Mouse (Mus musculus) CH12.LX (cell line): ENCODE data around the gene Il22ra1.

Experiments used
- BHLHE40 ChIP-seq: IDR thresholded peaks from 2 replicates; pipeline ENCODE4 v1.6.1; 2011; ENCODE audit warnings: mild to moderate bottlenecking, low read depth, low read length, improper control_type of control experiment
- CTCF ChIP-seq, 2 experiments: IDR thresholded peaks in 1 of 2; conservative IDR thresholded peaks in 1 of 2; 2 replicates each; pipeline ENCODE4 v1.5.1; 2011 to 2012; ENCODE audit warnings: low read depth in 2 of 2, low read length in 2 of 2, improper control_type of control experiment in 1 of 2, inconsistent platforms in 1 of 2, mild to moderate bottlenecking in 1 of 2, moderate library complexity in 1 of 2
- EP300 ChIP-seq: IDR thresholded peaks from 2 replicates; pipeline ENCODE4 v1.6.1; 2011; ENCODE audit warnings: low read length, improper control_type of control experiment
- JUN ChIP-seq: IDR thresholded peaks from 2 replicates; pipeline ENCODE4 v1.6.1; 2011; ENCODE audit warnings: low read depth, mild to moderate bottlenecking, low read length, improper control_type of control experiment, moderate library complexity; ENCODE audit not compliant: insufficient read depth
- MAFK ChIP-seq: IDR thresholded peaks from 2 replicates; pipeline ENCODE4 v1.6.1; 2011; ENCODE audit warnings: low read length, improper control_type of control experiment; ENCODE audit not compliant: insufficient replicate concordance
- MEF2A ChIP-seq: IDR thresholded peaks from 2 replicates; pipeline ENCODE4 v1.6.1; 2014; ENCODE audit warnings: low read depth, mild to moderate bottlenecking, inconsistent platforms, low read length, improper control_type of control experiment, borderline replicate concordance
- MYC ChIP-seq: IDR thresholded peaks from 2 replicates; pipeline ENCODE4 v1.6.1; 2011; ENCODE audit warnings: low read depth, mild to moderate bottlenecking, improper control_type of control experiment, low read length
- NRF1 ChIP-seq: IDR thresholded peaks from 2 replicates; pipeline ENCODE4 v1.6.1; 2014; ENCODE audit warnings: low read depth, mild to moderate bottlenecking, inconsistent platforms, low read length, improper control_type of control experiment, moderate library complexity
- POLR2A ChIP-seq: IDR thresholded peaks from 2 replicates; pipeline ENCODE4 v1.6.1; 2011; ENCODE audit warnings: low read depth, mild to moderate bottlenecking, improper control_type of control experiment, low read length
- SIN3A ChIP-seq: IDR thresholded peaks from 2 replicates; pipeline ENCODE4 v1.6.1; 2012; ENCODE audit warnings: low read length, improper control_type of control experiment, inconsistent platforms
- TBP ChIP-seq: conservative IDR thresholded peaks from 2 replicates; pipeline ENCODE4 v1.6.1; 2011; ENCODE audit warnings: low read depth, low read length, improper control_type of control experiment
- USF1 ChIP-seq: IDR thresholded peaks from 2 replicates; pipeline ENCODE4 v1.6.1; 2014; ENCODE audit warnings: low read depth, mild to moderate bottlenecking, inconsistent platforms, low read length, improper control_type of control experiment

DNA sequence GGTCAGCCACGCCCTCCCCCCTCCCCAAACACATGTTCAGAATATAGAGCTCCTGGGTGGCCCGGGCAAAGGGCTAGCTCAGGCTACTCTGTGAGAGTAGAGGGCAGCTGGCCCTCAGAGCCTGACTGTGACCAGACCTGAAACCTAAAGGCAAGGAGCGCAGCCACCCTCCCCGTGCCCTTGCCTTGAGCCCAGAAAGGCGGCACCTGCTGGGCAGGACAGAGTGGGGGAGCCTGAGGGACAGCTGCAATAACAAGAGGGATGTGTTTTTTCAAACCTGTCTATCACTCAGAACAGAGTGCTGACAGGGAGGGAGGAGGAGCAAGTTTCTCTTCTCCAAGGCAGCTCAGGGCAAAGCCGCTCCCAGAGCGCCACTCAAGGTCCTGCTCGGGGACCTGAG, 46.5 kb downstream of the Il22ra1 start:
- TF ChIP-seq MAFK (no peak), POLR2A (no peak), BHLHE40 (no peak), EP300 (no peak), CTCF (conservative IDR thresholded peaks at IDR 0.05 in 1 of 2, IDR thresholded peaks at IDR 0.05 in 1 of 2; ENCODE audit: low read depth in 2 of 2, low read length in 2 of 2) (no peak), TBP (no peak), SIN3A (no peak), MEF2A (no peak), NRF1 (no peak), USF1 (no peak), MYC (no peak), JUN (no peak)
